In genomic region chr1:20996603-20997327, GRCm38 (mm10) we compare ENCODE assay signal across 12 mouse cellular contexts. TPM values are rescaled to one million over a fixed set of nuclear protein-coding genes. Genes with fewer than 3 reads are reported as not detected.
DNase-seq lines count a peak whose midpoint lies in the region; ATAC-seq and TF ChIP-seq lines count a peak whose summit lies in the region.
"Had no signal": no experiment of that assay in that cellular context is flagged by ENCODE, and none has a peak within 500 bp of the region (broad histone marks: within the 10 kb centered on the region; RNA-seq: fewer than 3 reads in every experiment).

No protein-coding gene starts in this region.

- no peak for TF ChIP-seq CTCF in lung, postnatal 0 days (IDR thresholded peaks at IDR 0.05)

- H3K4me3 ChIP-seq in hindbrain, embryonic 10.5 days = no peak overlapping the region
- no peak overlapping the region for H3K4me3 ChIP-seq in hindbrain, embryonic 14.5 days (replicated peaks; ENCODE audit: low read length)
- H3K4me3 ChIP-seq in lung, postnatal 0 days (ENCODE audit: low read depth, low read length) = no peak overlapping the region
- H3K4me3 ChIP-seq: limb, embryonic 10.5 days had no signal

- DNase-seq in hindbrain, embryonic 10.5 days (ENCODE audit: low spot score) = peak; percentile 28
- no peak for DNase-seq in hindbrain, embryonic 14.5 days (ENCODE audit: low spot score)
- peak; percentile 30 for DNase-seq in testis, postnatal 10 days (ENCODE audit: low spot score)
- no peak for DNase-seq in testis, postnatal 14 days (ENCODE audit: low spot score)
- peak; percentile 30 for DNase-seq in lung, postnatal 0 days (ENCODE audit: low spot score)
- DNase-seq in cerebellum, postnatal 25 days = no peak
- DNase-seq in kidney, postnatal 36 days = no peak
- DNase-seq: gastrocnemius, postnatal 10 days; kidney, adult 2 months had no signal

- H3K4me2 ChIP-seq in hindbrain, embryonic 14.5 days (replicated peaks) = no peak overlapping the region
- no peak overlapping the region for H3K4me2 ChIP-seq in lung, postnatal 0 days (replicated peaks; ENCODE audit: low read depth, low read length)

- H3K4me1 ChIP-seq in hindbrain, embryonic 10.5 days (replicated peaks) = peaks cover 26% of the 10 kb centered on the region
- H3K4me1 ChIP-seq in hindbrain, embryonic 14.5 days (replicated peaks; ENCODE audit: control insufficient read depth, insufficient read depth, low read length) = 0 out of 2 replicates have a peak, but pooled peaks cover 2% of the 10 kb centered on the region
- H3K4me1 ChIP-seq in lung, postnatal 0 days (ENCODE audit: insufficient read depth, low read depth, low read length) = no peaks in the 10 kb centered on the region; the same call in 1 of the 2 replicates
- H3K4me1 ChIP-seq: limb, embryonic 10.5 days had no signal

- no peak for TF ChIP-seq EP300 in lung, postnatal 0 days (IDR thresholded peaks at IDR 0.05)

- H3K9me3 ChIP-seq in hindbrain, embryonic 10.5 days = no peaks in the 10 kb centered on the region
- no peaks in the 10 kb centered on the region for H3K9me3 ChIP-seq in hindbrain, embryonic 14.5 days (ENCODE audit: control insufficient read depth, low read length)
- H3K9me3 ChIP-seq in lung, postnatal 0 days (ENCODE audit: low read length) = no peaks in the 10 kb centered on the region
- H3K9me3 ChIP-seq: limb, embryonic 10.5 days had no signal

- ATAC-seq in hindbrain, embryonic 14.5 days (ENCODE audit: low FRiP score) = no peak
- peak; percentile 34; the same call in 1 of the 2 replicates for ATAC-seq in lung, postnatal 0 days
- no peak for ATAC-seq in inflammation-experienced regulatory T-cells, adult 6 months

- H3K27me3 ChIP-seq in hindbrain, embryonic 10.5 days (ENCODE audit: insufficient read depth, poor library complexity, severe bottlenecking) = no peaks in the 10 kb centered on the region
- H3K27me3 ChIP-seq in hindbrain, embryonic 14.5 days (ENCODE audit: control insufficient read depth, insufficient read depth, low read length) = no peaks in the 10 kb centered on the region
- H3K27me3 ChIP-seq in lung, postnatal 0 days (replicated peaks; ENCODE audit: insufficient read depth, low read length) = no peaks in the 10 kb centered on the region
- H3K27me3 ChIP-seq: CH12.LX had no signal

- peak overlapping the region; percentile 70 for H3K27ac ChIP-seq in hindbrain, embryonic 10.5 days
- no peak overlapping the region for H3K27ac ChIP-seq in hindbrain, embryonic 14.5 days
- H3K27ac ChIP-seq in lung, postnatal 0 days (ENCODE audit: low read length) = no peak overlapping the region
- H3K27ac ChIP-seq: limb, embryonic 10.5 days had no signal

- no peak overlapping the region for H3K9ac ChIP-seq in hindbrain, embryonic 14.5 days
- H3K9ac ChIP-seq in lung, postnatal 0 days (replicated peaks; ENCODE audit: low read depth) = no peak overlapping the region

- 45% methylated on average over 17 of the region's 17 CpGs for WGBS in hindbrain, embryonic 10.5 days
- WGBS in hindbrain, embryonic 14.5 days = 55% methylated on average over 17 of the region's 17 CpGs
- 39% methylated on average over 17 of the region's 17 CpGs for WGBS in lung, postnatal 0 days

- peaks cover 27% of the 10 kb centered on the region for H3K36me3 ChIP-seq in hindbrain, embryonic 10.5 days
- no peaks in the 10 kb centered on the region for H3K36me3 ChIP-seq in hindbrain, embryonic 14.5 days (replicated peaks; ENCODE audit: control insufficient read depth, insufficient read depth)
- H3K36me3 ChIP-seq in lung, postnatal 0 days (ENCODE audit: insufficient read depth, low read length) = no peaks in the 10 kb centered on the region

RNA-seq across cellular contexts. Expression of gene Efhc1, which starts 45.3 kb away (rescaled TPM):
- 2.1 and 2.3 TPM in 2 replicates for polyA plus RNA-seq in hindbrain, embryonic 10.5 days (2016; fragmentation: Nextera tagmentation; extraction: Ambion mirVana)
- polyA plus RNA-seq in hindbrain, embryonic 14.5 days (2014; fragmentation: Nextera tagmentation; extraction: Ambion mirVana) = 3.4 and 3.5 TPM in 2 replicates
- 8.4 and 10.3 TPM in 2 replicates for polyA plus RNA-seq in lung, postnatal 0 days (2015; fragmentation: Nextera tagmentation; extraction: Ambion mirVana)
- polyA plus RNA-seq in inflammation-experienced regulatory T-cells, adult 6 months (2017; shearing (Covaris generic)) = under 1 TPM; 0.47 to 0.87 (median 0.70) TPM

Comparison
In these comparisons a context has a peak if more than half of its experiments do, and no peak if none do; other contexts are left out.
1. DNase-seq: peak in hindbrain, embryonic 10.5 days (single experiment), testis, postnatal 10 days (single experiment) and lung, postnatal 0 days (single experiment); none in hindbrain, embryonic 14.5 days (single experiment), testis, postnatal 14 days (single experiment), cerebellum, postnatal 25 days (0 of 2) and kidney, postnatal 36 days (0 of 2).